Mouse (Mus musculus) central nervous system, embryonic 11.5 days (tissue): Measurements from ENCODE around the gene Gm3952. TPM values are rescaled to one million over a fixed set of nuclear protein-coding genes. Genes with fewer than 3 reads are reported as not detected.

Source experiments
- polyA plus RNA-seq: library from polyadenylated mRNA; depleted of rRNA; stranded (reverse); fragments of >200 nt; gene quantifications from 2 replicates; pipeline ENCODE4 v1.2.3, GENCODE M21; 2012; rRNA removed

The Gm3952 gene
- not detected in 2 replicates for polyA plus RNA-seq

DNA sequence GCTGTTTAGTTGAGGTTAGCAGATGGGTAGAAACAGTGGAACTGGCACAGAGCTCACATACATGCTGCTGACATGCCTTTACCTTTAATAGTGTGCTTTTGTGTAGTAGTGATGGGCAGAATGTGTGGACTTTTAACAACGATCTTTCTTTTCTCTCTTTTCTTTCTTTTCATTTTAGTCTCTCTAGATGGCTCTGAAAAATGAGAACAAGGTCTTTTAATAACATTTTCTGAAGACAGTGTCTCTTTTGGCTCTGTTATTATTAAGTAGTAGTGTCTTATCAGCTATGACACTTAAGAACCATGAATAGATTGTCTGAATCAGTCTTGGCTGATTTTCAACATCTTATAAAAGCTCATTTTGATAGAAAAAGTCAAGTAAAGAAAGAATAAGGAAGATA is at the start of gene Gm3952:
Gene Gm3952 (minus strand): TSS at position 101 of the 400 bp plus-strand sequence.

Other genes starting within 250 kb of the Gm3952 start
- 135 and 142 TPM in 2 replicates for gene Itgb1, start 113.0 kb downstream of the Gm3952 start, polyA plus RNA-seq